Mouse (Mus musculus) kidney, postnatal 4 days (tissue): Measurements from ENCODE around the gene Cdh4.

Experiments used
- DNase-seq, 2 experiments: peaks; one replicate each; pipeline ENCODE4 v3.0.0; 2021; ENCODE audit warnings: mixed read lengths in 2 of 2

The Cdh4 gene

DNA sequence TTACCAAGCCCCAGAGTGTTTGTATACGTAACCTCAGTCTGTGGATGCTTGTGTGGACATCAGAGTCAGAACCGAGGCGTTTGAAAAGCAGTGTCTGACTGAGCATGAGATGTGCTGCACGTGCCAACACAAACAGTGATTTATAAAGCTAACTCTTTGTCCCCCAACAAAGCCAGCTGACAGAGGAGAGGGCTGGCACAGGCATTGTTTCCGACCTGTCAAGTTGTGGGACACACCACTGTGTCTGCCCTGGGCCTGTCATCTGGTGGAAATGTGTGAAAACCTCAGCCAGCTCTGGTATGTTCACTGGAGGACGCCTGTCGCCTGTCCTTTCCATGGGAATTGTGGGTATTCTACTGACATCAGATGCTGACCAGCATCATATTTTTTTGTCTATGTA, 248.3 kb downstream of the Cdh4 start:
- DNase-seq: no peak

DNA sequence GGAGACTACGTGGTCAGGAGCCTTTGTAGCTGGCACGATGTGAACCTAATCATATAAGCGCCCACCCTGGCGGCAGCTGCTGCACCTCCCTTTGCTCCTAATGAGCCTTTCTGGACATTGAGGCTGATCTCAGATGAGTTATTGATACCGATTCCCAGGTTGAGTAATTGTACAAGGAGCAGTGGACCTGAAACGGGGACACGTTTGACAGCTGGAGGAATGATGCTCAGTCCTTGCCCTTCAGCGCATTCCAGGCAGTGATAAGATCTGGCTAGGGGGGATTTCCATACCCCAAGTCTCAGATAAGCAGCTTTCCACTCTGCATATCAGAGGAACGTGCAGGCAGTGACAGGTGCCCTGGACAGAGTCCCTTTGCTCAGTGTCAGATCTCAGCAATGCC, 252.7 kb downstream of the Cdh4 start:
- no peak for DNase-seq

DNA sequence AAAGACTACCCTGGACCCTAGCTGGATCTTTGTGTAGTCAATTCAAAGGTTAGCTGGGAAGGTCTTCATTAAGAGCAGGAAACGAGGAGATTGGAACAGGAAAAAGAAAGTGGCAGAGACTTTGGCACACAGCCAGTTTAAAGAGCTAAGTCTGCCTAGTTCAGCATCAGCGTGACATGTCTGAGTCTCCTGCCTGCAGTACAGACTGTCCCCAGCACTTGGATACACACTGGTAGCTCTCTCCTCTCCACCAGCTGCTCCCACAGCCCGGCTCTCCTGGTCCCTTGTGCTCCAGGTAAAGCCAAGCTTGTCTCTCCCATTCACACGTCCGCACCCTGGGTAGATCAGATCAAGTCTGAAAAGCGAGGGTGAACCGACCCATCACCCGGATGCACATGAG, 255.4 kb downstream of the Cdh4 start:
- DNase-seq: no peak

DNA sequence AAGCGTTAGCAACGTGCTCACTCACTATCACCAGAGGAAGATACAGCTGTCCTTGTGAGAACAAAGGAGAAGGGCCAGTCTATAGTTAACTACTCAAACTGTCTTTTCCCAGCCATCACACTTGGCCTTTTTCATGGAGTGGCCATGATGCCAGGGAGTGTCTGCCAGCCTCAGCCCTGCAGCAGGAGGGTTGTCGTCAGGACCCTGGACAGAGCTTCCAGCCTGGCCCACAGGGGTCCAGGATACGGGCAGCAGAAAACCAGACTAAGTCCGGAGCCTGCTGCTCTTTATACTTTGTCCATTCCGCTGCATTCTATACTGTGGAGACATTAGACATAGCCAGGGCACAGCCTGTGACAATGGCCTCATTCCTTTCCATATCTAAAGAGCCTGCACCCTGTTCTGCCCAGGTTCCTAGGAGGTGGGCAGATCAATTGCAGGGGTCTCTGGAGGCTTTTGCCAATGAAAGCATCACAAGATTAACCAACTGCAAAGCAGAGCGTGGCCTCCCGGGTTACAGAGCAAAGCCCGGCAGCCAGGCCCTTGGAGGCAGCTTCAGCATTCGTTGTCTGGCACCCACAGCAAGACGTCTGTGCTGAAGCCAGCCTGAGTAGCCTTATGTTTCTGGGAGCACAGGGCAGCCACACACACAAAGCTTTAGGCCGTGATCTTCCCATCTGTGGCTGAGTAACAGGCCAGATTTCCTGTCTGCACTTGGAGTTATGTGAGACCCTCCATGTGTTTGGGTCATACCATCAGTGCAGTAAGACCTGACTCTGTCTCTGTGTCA, 256.2 kb downstream of the Cdh4 start:
- peak; percentile 81 to 82 for DNase-seq

DNA sequence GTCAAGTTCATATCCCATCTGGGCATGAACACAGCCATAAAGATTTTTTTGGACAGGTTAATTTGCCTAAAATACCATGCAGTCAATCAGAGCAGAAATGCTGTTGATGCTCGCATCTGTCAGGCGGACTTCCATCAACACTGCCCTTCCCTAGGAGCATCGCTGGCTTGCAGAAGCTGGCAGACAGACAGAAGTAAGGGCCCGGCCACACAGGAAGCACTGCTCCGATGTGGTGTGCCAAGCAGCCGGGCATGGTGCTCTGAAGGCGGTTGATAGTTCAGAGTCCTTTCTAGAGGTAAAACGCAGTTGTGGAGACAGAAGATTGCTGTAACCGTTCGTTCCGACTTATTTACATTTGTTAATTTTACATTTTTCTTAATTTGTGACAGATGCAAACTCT, 262.8 kb downstream of the Cdh4 start:
- no peak for DNase-seq

DNA sequence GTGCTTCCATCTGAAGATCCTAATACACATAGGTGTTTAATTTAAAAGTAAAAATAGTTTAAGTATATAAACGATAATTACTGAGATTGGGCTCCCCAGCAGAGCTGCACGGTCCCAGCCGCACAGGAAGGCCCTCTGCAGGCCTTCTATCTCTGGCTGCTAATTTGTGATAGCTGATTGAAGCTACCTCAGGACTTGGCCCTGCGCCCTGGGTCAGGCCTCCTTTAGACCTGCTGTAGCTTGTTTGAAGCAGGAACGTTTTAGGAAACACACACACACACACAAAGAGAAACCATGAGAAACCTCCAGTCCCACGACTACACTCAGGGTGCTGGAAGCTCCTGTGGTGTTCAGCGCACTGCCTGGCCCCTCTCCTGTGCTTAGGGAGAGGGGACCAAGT, 263.2 kb downstream of the Cdh4 start:
- DNase-seq: no peak

DNA sequence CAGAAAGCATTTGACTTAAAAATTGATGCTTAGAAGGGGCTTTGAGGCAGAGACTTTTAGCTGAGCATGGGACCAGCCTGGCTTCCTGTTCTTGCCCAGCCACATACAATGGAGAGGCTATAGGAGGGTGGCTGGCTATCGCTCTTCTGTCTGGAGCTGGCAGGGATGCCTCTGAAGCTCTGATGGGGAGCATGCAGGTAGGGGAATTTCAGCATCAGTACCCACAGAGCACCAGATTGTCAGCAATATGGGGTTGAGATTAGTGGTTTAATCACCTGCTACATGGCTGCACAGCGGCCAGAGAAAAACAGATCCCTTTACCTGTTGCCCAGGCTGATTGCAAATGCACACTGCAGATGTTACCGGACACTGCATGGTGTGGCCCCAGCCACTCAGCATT, 264.4 kb downstream of the Cdh4 start:
- DNase-seq: no peak

DNA sequence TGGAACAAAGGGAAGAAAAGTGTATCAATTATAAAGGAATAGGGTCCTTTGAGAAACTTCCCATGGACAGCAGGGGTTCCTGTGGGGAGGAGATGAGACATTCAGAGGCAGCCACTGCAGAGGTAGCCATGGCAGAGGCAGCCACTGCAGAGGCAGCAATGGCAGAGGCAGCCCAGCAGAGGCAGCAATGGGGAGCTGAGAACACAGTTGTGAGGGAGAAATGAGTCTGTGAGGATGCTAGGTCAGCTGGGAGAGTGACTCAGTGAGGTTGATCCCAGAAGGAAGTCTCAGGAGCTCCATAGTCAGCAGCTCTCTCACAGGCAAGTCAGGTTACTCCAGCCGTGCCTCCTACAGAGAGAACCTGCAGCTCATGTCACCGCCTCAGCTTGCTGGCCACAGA, 266.9 kb downstream of the Cdh4 start:
- DNase-seq: no peak

DNA sequence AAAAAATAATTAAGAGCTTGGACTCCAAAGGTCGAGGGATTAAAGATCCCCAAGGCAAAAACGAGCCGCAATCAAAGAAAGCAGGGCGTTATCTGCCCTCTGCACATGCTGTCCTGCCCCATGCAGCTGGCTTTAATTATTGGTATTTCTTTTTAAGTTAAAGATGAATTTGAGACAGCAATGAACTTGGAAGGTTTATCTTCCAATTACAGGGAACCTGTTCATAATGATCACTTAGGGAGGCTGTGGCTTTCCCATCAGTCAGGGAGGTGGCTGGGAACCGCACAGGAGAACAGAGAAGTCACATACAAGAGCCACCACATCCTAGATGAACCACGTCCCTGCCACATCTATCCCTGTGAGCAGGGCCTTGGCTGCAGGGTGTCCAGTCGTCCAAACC, 270.5 kb downstream of the Cdh4 start:
- no peak for DNase-seq

DNA sequence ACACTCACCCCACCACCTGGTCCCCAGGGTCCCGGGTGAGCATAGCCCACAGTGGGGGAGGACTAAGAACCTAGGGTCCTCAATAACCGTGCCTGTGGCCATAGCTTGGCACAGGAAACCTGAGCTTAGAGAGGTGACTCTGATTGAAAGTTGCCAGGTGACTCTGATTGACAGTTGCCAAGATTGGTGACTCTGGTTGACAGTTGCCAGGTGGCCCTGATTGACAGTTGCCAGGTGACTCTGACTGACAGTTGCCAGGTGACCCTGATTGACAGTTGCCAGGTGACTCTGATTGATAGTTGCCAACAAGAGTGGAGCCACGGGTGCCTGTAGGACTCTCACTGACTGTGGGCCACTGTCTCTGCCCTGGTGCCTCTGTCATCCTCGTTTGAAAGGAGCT, 271.1 kb downstream of the Cdh4 start:
- no peak for DNase-seq

DNA sequence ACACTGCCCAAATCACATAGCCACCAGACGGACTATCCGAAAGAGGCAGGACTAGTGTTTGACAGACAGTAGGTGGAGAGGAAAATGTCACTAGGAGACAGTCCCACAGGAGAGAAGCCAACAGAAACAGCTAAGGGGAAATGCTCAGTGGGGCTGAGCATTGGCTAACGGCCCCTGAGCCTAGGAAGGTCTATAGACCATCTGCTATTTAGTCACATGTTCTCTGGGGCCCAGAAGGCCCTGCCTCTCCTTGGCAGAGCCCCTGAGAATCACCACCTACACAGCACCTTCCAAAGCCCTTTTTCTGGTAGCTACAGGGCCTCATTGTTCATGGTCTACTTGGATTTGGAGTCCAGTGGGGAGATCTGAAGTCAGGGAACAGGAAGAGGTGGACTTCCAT, 271.9 kb downstream of the Cdh4 start:
- DNase-seq: no peak

DNA sequence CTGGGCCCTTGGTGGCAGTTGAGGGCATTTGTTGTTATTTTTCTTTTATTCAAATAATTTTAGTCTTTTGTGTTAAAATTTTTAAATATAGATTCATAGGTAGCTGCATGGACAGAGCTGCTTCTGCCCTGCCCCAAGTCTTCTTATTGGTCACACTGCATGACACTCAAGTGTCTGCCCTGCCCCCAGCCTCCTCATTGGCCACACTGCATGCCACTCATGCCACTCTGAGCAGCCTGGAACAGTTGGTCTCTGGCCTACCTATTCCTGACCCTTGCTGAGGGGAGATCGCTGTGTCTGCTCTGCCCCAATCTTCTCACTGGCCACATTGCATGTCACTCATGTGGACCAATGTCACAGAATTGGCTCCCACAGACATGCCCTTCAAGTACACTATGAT, 273.1 kb downstream of the Cdh4 start:
- DNase-seq: no peak

DNA sequence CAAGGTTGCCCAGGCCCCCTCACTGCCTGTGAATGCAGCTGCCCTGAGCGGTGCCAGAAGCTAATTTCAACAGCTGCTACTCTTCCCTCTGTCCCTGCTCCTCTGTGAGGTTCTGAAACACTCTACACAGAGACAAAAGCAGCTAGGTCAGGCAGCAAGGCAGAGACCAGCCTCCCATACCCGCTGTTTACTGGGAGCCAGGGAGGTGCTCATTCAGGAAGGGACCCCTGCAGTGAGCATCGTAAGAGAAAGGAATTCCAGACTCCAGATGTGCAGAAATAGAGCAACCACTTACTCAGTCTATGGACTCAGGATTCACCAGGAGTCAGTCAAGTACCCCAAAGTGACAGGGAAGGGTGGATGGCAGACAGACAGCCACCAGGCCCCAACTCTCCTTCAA, 278.1 kb downstream of the Cdh4 start:
- DNase-seq: no peak

DNA sequence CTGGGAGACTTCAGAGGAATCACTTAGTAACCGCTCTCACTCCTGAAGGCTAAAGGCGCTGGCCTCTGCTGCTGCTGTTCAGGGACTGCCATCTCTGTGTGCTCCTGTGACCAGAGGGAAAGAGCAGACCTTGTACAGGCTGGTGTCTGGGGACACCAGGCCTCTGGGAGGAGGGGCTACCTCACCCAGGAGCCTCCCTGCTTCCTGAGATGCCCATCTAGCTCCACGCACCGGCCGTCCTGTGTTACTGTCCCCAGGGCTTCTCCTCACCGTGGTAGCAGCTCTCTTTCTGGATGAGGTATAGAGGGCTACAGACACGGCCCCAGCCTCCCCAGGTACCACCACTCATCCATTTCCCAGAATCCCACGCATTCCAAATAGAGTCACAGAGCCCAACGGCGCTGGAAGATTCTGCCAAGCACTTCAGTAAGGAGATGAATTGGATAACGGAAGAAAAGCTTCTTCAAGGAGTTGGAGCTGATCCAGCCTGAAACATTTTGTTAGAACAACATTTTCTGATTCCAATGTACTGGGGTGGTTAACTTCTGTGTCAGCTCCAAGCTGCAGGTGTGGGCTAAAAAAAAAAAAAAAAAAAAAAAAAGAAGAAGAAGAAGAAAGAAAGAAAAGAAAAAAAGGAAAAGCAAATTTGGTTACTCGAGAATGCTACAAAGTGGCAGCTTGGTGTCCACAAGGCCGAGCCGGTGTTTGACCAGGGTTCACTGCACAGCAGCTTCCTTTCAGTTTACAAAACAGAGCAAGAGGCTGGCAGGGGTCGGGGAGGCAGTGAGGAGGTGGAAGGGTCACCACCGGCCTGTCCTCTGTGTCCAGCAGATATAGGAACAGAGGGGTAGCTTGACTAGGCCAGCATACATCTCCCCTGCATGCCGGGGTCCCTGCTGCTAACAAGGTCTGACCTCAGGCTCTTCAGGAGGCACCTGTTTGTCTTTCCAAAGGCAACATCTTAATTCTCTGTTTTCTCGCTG, 279.6 kb downstream of the Cdh4 start:
- peak in 1 of 2 experiments; percentile 12 for DNase-seq

DNA sequence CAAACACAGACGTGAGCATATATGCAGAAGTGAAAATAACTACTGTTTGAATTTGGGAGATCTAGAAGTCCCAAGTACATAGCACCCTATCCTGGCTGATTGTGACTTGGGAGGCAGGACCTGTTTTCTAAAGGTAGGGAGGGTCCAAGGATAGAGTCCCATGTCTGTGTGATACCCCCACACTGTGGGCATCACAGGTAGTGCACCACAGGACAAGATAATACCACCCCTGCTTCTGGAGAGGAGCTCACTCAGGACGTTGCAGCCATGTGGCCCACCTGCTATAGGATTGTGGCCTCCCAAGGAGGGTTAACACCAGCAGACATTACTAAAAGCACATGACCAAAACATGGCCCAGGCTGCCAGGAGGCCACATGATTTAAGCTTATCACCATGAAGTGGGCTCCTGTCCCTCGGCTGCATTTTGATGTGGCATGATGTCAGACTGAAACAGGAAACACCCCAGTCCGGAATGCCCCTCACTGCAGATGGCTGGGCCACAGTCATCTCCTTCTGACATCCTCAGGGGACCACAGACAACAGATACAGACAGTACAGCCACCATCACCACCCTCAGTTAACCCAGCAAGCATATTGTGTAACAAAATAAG, 280.6 kb downstream of the Cdh4 start:
- peak; percentile 18 to 32 for DNase-seq

DNA sequence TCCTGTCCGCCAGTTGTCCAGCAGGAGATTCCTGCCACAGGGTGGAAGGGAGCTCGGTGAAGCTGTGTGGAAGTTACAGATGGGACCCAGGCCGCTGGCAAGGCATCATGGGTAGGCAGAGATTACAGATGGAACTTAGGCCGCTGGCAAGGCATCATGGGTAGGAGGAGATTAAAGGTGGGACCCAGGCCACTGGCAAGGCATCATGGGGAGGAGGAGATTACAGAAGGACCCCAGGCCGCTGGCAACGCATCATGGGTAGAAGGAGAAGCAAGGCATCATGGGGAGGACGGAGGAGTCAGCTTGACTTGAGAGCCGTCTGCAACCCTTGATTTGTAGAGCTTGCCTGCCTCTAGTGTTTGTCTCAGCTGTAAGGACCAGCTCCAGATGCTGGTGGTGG, 281.2 kb downstream of the Cdh4 start:
- DNase-seq: no peak

DNA sequence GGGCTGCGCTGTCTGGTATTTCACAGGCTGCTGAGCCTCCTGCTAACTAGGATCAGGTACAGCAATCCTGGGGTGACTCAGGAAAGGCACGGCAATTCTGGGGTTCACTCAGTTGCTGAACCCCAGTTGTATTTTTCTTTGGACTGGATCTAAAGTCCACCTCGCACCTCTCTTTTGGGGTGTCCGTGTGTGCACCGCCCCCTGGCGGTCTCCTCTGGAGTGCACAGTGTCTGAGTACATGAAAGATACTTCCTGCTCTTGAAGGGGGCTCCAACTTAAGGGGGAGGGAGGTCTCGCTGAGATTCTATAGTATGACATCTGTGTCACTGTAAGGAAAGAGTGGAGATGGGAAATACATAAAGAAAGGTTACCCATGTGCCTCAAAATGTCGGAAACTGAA, 286.8 kb downstream of the Cdh4 start:
- peak; percentile 45 to 50 for DNase-seq

DNA sequence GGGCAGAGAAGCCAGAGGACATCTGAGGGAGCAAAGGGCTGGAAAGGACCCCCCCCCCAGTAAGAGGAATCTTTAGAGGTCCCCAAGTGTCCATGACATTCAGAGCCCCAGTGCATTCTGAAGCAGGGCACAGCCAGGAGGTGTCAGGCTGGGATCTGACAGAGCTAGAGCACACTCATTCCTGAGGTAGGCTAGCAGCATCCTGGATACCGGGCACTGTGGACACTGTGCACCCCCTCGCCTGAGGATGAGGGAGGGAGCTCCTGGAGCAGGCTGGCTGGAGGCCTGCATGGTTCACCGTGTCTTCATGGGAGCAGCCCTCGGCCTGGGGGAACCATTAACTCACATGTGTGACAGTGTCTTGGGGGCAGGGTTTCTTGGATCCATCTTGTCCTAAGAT, 287.6 kb downstream of the Cdh4 start:
- no peak for DNase-seq

DNA sequence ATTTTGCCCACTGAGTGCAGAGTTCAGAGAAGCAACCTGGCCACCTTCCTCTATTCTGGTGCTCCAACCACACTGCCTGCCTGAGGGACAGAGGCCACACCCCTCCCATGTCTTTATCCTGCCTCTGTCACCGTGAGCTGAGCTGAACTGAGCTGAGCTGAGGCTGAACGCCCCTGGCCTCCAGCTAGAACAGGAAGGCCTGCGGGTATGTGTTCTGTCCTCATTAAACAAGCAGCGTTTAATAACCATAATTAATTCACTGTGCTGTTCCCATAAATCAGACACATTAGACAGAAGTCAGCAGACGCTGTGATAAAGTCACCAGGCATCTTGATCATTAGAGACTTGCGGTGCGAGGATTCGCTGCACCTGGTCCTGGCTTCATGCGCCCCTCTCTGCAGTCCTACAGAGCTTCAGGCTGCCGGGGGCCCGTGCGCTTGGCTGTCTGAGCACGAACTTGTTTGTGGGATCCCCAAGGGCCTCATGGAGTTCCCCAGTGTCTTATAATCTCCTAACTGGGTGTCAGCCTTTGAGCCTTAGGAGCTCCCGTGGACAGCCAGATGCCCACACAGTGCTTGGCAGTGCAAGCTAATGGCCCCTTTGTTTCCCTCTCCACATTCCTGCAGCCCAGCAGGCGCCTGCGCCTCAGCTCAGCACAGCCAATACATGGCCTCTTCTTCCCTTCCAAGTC, 291.1 kb downstream of the Cdh4 start:
- peak in 1 of 2 experiments; percentile 10 for DNase-seq

DNA sequence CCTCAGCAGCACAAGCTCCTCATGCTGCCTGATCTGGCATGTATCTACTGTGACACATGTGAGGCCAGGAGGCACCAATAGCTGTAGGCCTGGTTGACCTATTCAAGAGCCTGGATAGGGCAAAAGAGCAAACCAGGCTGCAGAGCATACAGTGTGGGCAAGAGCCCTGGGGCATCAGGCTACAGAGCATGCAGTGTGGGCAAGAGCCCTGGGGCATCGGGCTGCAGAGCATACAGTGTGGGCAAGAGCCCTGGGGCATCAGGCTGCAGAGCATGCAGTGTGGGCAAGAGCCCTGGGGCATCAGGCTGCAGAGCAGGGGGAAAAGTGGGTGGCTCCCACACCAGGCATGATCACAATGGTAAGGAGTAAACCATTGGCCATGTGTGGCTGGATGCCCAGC, 300.2 kb downstream of the Cdh4 start:
- no peak for DNase-seq

DNA sequence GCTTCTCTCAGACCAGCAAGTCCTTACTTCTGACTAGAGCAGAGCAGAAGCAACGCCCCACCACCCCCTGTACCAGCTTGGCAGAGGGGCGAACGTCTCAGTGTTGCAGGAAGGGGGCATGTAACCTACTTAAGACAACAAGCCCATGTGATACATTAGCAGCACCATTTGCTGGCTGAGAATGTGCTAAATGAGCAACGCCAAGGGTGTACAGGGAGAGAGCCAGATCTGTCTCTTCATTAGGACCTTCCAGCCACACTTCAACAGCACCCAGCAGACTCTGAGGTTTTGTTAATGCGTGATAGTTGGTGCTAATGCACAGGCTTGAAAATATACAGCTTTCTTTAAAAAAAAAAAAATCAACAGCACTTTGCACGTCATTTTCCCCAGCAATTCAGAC, 300.6 kb downstream of the Cdh4 start:
- DNase-seq: no peak

DNA sequence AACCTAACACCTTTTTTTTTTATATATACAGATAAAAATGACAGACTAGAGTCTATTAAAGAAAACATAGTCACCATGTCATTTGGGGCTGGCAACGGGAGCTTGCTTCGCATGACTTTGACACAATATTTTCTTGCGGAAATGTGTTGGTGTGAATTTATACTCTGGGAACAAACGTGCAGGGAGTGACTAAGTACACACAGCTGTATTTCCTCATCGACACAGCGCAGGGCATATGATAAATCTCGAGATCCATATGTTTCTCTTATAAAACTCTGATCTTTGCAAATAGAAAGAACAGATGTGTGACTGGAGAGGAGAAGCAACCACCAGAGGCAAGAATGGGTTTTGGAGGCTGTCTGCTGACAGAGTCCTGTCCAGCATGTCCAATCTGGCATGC, 304.3 kb downstream of the Cdh4 start:
- DNase-seq: no peak

DNA sequence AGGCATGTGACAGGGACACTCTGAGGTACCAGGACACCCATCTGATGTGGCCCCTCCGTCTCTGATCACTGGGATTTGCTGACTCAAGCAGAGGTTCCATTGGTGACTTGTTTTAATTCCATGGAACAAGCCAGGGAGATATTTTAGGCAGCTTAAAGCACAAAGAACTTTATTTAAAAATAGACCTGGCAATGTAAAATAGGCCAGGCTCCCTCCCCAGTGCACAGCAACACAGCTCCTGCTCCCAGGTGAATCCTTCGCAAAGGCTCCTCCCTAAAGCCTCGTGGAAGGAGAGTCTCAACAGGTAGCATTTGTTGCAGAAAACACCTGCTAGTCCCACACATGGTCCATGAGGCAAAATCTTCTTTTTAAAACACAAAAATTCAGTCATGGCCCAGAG, 307.2 kb downstream of the Cdh4 start:
- DNase-seq: no peak
